ENCODE assay signal across 28 mouse cellular contexts in genomic region chr6:95112015-95112414, GRCm38 (mm10). TPM values are rescaled to one million over a fixed set of nuclear protein-coding genes. Genes with fewer than 3 reads are reported as not detected.
DNase-seq lines count a peak whose midpoint lies in the region; ATAC-seq and TF ChIP-seq lines count a peak whose summit lies in the region.
"Had no signal": no experiment of that assay in that cellular context is flagged by ENCODE, and none has a peak within 500 bp of the region (broad histone marks: within the 10 kb centered on the region; RNA-seq: fewer than 3 reads in every experiment).

No protein-coding gene starts in this region.

- TF ChIP-seq POLR2A in myocyte (IDR thresholded peaks at IDR 0.05; ENCODE audit: insufficient read length, low read depth): no peak

- 0 out of 2 replicates have a peak, but pooled peaks cover 2% of the 10 kb centered on the region for H3K4me1 ChIP-seq in intestine, embryonic 15.5 days (replicated peaks)
- H3K4me1 ChIP-seq in heart, embryonic 12.5 days (replicated peaks): peaks cover 2% of the 10 kb centered on the region
- H3K4me1 ChIP-seq: stomach, embryonic 15.5 days had no signal

- 51% methylated on average over 5 of the region's 5 CpGs for WGBS in intestine, embryonic 15.5 days
- 71% methylated on average over 5 of the region's 5 CpGs for WGBS in heart, embryonic 12.5 days

- no peak overlapping the region for H3ac ChIP-seq in myocyte (ENCODE audit: control insufficient read depth, insufficient read length)

- H3K27me3 ChIP-seq in intestine, embryonic 15.5 days (replicated peaks): no peaks in the 10 kb centered on the region
- peaks cover 5% of the 10 kb centered on the region for H3K27me3 ChIP-seq in myocyte (ENCODE audit: control insufficient read depth, insufficient read depth, insufficient read length)
- H3K27me3 ChIP-seq in heart, embryonic 12.5 days (replicated peaks): no peaks in the 10 kb centered on the region
- H3K27me3 ChIP-seq: CH12.LX; embryonic facial prominence, embryonic 15.5 days; hindbrain, embryonic 15.5 days; stomach, embryonic 15.5 days had no signal

- no peaks in the 10 kb centered on the region for H3K9me3 ChIP-seq in intestine, embryonic 15.5 days
- H3K9me3 ChIP-seq in heart, embryonic 12.5 days (replicated peaks): no peaks in the 10 kb centered on the region
- H3K9me3 ChIP-seq: embryonic facial prominence, embryonic 10.5 days; embryonic facial prominence, embryonic 15.5 days; forebrain, embryonic 12.5 days; hindbrain, embryonic 10.5 days; hindbrain, embryonic 15.5 days; midbrain, embryonic 13.5 days; stomach, embryonic 15.5 days had no signal

- DNase-seq in right cerebral cortex, postnatal 10 days (ENCODE audit: low spot score in 2 of 2): peak; percentile 27 to 38
- DNase-seq in right cerebral cortex, postnatal 4 days: no peak
- DNase-seq in brain, adult 2 months (ENCODE audit: low read depth, low spot score): peak; percentile 54
- DNase-seq in urinary bladder, adult 2 months (ENCODE audit: low spot score): no peak
- DNase-seq: adrenal gland, postnatal 10 days; cerebellum, adult 18-20 months; cerebellum, postnatal 10 days; forebrain, postnatal 0 days; heart, postnatal 14 days; kidney, postnatal 25 days; liver; lung, adult 2 months; lung, postnatal 14 days; thymus, adult 2 months; thymus, postnatal 36 days had no signal

- no peaks in the 10 kb centered on the region for H3K79me2 ChIP-seq in myocyte (ENCODE audit: control insufficient read depth, insufficient read depth)

- ATAC-seq in intestine, embryonic 15.5 days: no peak
- no peak for ATAC-seq in heart, embryonic 12.5 days (ENCODE audit: insufficient number of reproducible peaks, low FRiP score)
- ATAC-seq: forebrain, postnatal 0 days; inflammation-experienced regulatory T-cells, adult 6 months; midbrain, embryonic 13.5 days had no signal

- no peaks in the 10 kb centered on the region for H3K36me3 ChIP-seq in intestine, embryonic 15.5 days
- H3K36me3 ChIP-seq in myocyte (ENCODE audit: control insufficient read depth, insufficient read depth): no peaks in the 10 kb centered on the region
- no peaks in the 10 kb centered on the region for H3K36me3 ChIP-seq in heart, embryonic 12.5 days
- H3K36me3 ChIP-seq: embryonic facial prominence, embryonic 10.5 days; embryonic facial prominence, embryonic 15.5 days; forebrain, embryonic 12.5 days; hindbrain, embryonic 10.5 days; hindbrain, embryonic 15.5 days; midbrain, embryonic 13.5 days; stomach, embryonic 15.5 days had no signal

- 0 out of 2 replicates have a peak overlapping the region, but pooled peaks have one; percentile 29 for H3K4me2 ChIP-seq in intestine, embryonic 15.5 days (replicated peaks)
- peak overlapping the region; percentile 22 for H3K4me2 ChIP-seq in myocyte (ENCODE audit: low read depth)
- no peak overlapping the region for H3K4me2 ChIP-seq in heart, embryonic 12.5 days
- H3K4me2 ChIP-seq: embryonic facial prominence, embryonic 15.5 days; forebrain, embryonic 12.5 days; hindbrain, embryonic 15.5 days; midbrain, embryonic 13.5 days; stomach, embryonic 15.5 days had no signal

- H3K9ac ChIP-seq in intestine, embryonic 15.5 days: no peak overlapping the region
- H3K9ac ChIP-seq in heart, embryonic 12.5 days: no peak overlapping the region
- H3K9ac ChIP-seq: embryonic facial prominence, embryonic 15.5 days; forebrain, embryonic 12.5 days; forebrain, postnatal 0 days; hindbrain, embryonic 15.5 days; liver, embryonic 14.5 days; midbrain, embryonic 13.5 days; stomach, embryonic 15.5 days had no signal

- no peak overlapping the region for H3K4me3 ChIP-seq in intestine, embryonic 15.5 days (replicated peaks)
- no peak overlapping the region for H3K4me3 ChIP-seq in myocyte
- no peak overlapping the region for H3K4me3 ChIP-seq in heart, embryonic 12.5 days
- H3K4me3 ChIP-seq: embryonic facial prominence, embryonic 10.5 days; embryonic facial prominence, embryonic 15.5 days; forebrain, embryonic 12.5 days; hindbrain, embryonic 10.5 days; hindbrain, embryonic 15.5 days; midbrain, embryonic 13.5 days; stomach, embryonic 15.5 days had no signal

- no peak overlapping the region for H3K27ac ChIP-seq in intestine, embryonic 15.5 days
- H3K27ac ChIP-seq in heart, embryonic 12.5 days (ENCODE audit: poor library complexity, severe bottlenecking): no peak overlapping the region
- H3K27ac ChIP-seq: embryonic facial prominence, embryonic 10.5 days; embryonic facial prominence, embryonic 15.5 days; forebrain, embryonic 12.5 days; hindbrain, embryonic 10.5 days; hindbrain, embryonic 15.5 days; liver, embryonic 14.5 days; midbrain, embryonic 13.5 days; stomach, embryonic 15.5 days had no signal

TF ChIP-seq in myocyte, 11 proteins besides CTCF, POLR2A, EP300 and RAD21:
- TF ChIP-seq USF1 (IDR thresholded peaks at IDR 0.05; ENCODE audit: low read depth) (no peak), MYOD1 (IDR thresholded peaks at IDR 0.05; ENCODE audit: control insufficient read depth in 1 of 3, insufficient read length in 2 of 3, low read depth in 2 of 3) (no peak)

RNA-seq across cellular contexts. Expression of gene Kbtbd8, which starts 5.0 kb away (rescaled TPM):
- polyA plus RNA-seq in intestine, embryonic 15.5 days (2015; fragmentation: Nextera tagmentation; extraction: Ambion mirVana): 4.5 and 4.8 TPM in 2 replicates
- 0.20 TPM for polyA plus RNA-seq in myocyte (2012; fragmentation: generic; extraction: Trizol)
- polyA plus RNA-seq in urinary bladder, adult 2 months (2012; rRNA removed): 0.88 and 1.2 TPM in 2 replicates
- 1.8 and 2.3 TPM in 2 replicates for polyA plus RNA-seq in heart, embryonic 12.5 days (2016; fragmentation: Nextera tagmentation; extraction: Ambion mirVana)

Comparison
In these comparisons a context has a peak if more than half of its experiments do, and no peak if none do; other contexts are left out.
1. DNase-seq: peak in right cerebral cortex, postnatal 10 days (2 of 2) and brain, adult 2 months (single experiment); none in right cerebral cortex, postnatal 4 days (single experiment) and urinary bladder, adult 2 months (single experiment).